Mouse (Mus musculus) layer of hippocampus, adult 2 months (tissue): Measurements from ENCODE around the gene Hist3h2ba. TPM values are rescaled to one million over a fixed set of nuclear protein-coding genes. Genes with fewer than 3 reads are reported as not detected.
A peak's percentile ranks its signal among the peaks of the same experiment; 100 is the strongest.

Experiments used
- DNase-seq, 2 experiments: peaks; one replicate each; pipeline ENCODE4 v3.0.0; 2022; ENCODE audit warnings: low spot score in 2 of 2
- H3K27ac ChIP-seq: fragments of 200-600 bp; 2 replicates; pipeline ENCODE4 v1.8.1; 2022
- H3K4me3 ChIP-seq: fragments of 200-600 bp; 2 replicates; pipeline ENCODE4 v1.8.1; 2022; ENCODE audit warnings: mild to moderate bottlenecking
- CTCF ChIP-seq: fragments of 200-600 bp; conservative IDR thresholded peaks from 2 replicates; pipeline ENCODE4 v1.8.1; 2022; ENCODE audit warnings: antibody characterized with exemption, mild to moderate bottlenecking, moderate library complexity
- total RNA-seq, 2 experiments: library from RNA; stranded (reverse); gene quantifications; 2 replicates each; pipeline ENCODE4 v1.2.3; 2021

Hist3h2ba gene
- total RNA-seq, 2 experiments from 2014 or later: 91.3 to 103 TPM

DNA sequence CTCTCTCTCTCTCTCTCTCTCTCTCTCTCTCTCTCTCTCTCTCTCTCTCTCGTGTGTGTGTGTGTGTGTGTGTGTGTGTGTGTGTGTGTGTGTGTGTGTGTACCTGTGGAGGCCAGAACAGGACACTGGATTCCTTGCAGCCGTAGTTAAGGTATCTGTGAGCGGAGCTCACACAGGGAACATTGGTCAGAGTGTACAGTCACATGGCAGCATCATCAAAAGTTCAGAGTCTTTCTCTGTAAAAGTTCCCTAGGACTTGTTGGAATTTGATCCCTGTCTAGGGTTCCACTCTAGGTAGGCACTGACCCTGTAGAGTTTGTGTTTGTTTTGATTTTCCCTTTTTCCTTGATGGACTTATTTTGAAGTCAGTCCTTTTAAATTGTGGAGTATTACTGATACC is 22.1 kb upstream of the Hist3h2ba start:
- H3K4me3 ChIP-seq: no peak overlapping the region
- no peak overlapping the region for H3K27ac ChIP-seq
- no peak for TF ChIP-seq CTCF
- no peak for DNase-seq

GRCm38 (mm10) chr11:58927053-58927452 is 21.7 kb upstream of the Hist3h2ba start:
- DNase-seq: no peak
- Histone ChIP-seq H3K4me3 (no peak overlapping the region), H3K27ac (no peak overlapping the region)
- no peak for TF ChIP-seq CTCF

DNA sequence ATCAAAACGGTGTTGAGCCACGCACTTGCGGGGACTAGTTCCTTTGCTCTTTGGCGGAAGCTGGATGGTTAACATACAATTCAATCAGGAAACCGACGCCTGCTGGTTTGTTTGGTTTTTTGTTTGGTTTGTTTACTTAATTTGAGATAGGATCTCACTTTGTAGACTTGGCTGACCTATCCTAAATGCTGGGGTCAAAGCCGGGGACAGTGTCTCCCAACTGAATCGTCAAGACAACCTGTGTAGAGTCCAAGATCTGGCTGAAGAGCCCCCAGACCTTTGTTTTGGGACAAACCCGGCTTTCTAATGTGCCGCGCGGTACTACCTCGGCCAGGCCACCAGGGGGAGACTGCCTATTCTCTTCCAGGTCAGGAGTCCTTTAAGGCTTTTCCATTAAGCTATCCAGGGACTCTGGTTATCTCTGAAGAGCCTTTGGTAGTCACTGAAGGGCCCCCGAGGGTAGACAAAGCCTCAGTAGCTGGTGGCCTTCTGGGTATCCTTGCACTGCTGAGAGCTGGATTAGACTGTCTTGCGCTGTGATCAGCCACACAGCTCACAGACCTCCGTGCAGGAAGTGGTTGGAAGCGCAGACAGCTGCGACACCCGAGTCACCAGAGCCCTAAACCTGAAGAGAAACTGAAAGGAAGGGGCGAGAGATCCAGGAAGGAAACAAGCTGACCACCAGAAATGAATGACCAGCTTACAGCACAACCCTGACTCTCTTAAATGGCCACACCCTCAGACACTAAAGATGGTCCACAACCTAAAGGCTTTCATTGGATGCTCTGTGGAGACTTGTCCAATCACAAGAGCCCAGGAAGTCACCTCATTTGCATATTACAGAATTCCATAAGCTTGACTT is 20.7 kb upstream of the Hist3h2ba start:
- DNase-seq: peak in 1 of 2 experiments; percentile 52
- H3K4me3 ChIP-seq: peak overlapping the region; percentile 2; the same call in 1 of the 2 replicates
- TF ChIP-seq CTCF: peak; percentile 86

DNA sequence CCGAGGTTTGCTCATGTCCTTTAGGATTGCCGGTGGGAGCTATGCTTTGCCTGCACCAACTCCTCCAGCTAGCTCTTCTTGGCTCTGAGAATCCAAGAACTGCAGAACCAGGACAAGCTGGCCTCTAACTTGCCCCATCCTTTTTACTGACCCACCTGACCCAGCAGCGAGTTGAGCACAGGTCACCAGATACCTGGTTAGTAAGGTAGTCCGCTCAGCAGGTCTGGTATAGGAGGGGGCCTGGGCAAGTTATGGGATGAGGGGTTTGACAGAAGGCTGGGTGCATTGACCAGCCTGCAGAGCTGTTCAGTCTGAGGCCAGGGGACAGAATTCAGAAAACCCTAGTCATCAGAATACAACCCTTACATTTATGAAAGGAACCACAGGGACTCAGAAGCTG is 19.7 kb upstream of the Hist3h2ba start:
- no peak for TF ChIP-seq CTCF
- no peak overlapping the region for H3K4me3 ChIP-seq
- no peak overlapping the region for H3K27ac ChIP-seq
- no peak for DNase-seq

More for the DNA sequence above, 20.7 kb upstream of the Hist3h2ba start:
- no peak overlapping the region for H3K27ac ChIP-seq

- DNase-seq: no peak
- Histone ChIP-seq H3K4me3 (no peak overlapping the region), H3K27ac (no peak overlapping the region)
- no peak for TF ChIP-seq CTCF
These were observed 19.1 kb upstream of the Hist3h2ba start for GRCm38 (mm10) chr11:58929641-58930040.

DNA sequence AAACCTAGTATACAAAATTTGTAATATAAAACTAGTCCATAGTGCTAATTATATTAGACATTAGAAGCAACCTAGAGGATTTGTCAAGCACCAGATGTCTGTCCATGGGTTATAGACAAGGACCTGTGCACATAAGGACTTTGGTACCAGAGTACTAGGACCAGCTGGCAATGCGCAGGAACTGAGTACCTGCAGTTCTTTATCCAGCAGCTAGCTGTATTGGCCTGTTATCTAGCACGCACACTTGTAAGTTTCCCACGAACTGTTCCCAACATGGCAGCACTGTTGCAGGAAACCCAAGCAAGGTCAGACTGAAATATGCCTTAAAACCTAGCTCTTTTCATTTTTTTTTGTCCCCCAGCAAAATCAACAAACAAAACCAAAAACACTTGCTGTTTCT is 18.5 kb upstream of the Hist3h2ba start:
- 0 out of 2 replicates have a peak, but pooled peaks have one; percentile 15 for TF ChIP-seq CTCF
- no peak for DNase-seq
- H3K4me3 ChIP-seq: no peak overlapping the region
- no peak overlapping the region for H3K27ac ChIP-seq

DNA sequence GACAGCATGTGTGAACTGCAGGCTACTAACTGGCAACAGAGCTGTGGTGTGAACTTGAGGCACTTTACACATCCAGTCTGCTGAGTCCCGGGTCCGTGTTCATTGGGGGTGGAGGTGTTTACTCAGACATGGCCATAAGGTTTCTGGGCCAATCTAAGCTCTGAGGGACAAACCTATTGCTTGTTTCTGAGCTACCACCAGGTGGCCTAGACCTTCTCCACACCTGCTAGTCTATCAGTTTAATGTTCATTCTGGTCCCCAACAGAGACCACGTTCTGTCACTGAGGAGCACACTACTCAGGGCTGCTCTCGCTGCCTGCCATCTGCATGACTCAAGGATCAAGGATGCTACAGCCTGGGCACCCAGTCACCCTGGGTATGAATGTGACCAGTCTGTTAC is 17.1 kb upstream of the Hist3h2ba start:
- DNase-seq: no peak
- no peak overlapping the region for H3K4me3 ChIP-seq
- no peak overlapping the region for H3K27ac ChIP-seq
- TF ChIP-seq CTCF: peak; percentile 46

GRCm38 (mm10) chr11:58937909-58938308 is 10.8 kb upstream of the Hist3h2ba start:
- DNase-seq: no peak
- Histone ChIP-seq H3K4me3 (peak overlapping the region; percentile 63), H3K27ac (peak overlapping the region; percentile 98)
- no peak for TF ChIP-seq CTCF

DNA sequence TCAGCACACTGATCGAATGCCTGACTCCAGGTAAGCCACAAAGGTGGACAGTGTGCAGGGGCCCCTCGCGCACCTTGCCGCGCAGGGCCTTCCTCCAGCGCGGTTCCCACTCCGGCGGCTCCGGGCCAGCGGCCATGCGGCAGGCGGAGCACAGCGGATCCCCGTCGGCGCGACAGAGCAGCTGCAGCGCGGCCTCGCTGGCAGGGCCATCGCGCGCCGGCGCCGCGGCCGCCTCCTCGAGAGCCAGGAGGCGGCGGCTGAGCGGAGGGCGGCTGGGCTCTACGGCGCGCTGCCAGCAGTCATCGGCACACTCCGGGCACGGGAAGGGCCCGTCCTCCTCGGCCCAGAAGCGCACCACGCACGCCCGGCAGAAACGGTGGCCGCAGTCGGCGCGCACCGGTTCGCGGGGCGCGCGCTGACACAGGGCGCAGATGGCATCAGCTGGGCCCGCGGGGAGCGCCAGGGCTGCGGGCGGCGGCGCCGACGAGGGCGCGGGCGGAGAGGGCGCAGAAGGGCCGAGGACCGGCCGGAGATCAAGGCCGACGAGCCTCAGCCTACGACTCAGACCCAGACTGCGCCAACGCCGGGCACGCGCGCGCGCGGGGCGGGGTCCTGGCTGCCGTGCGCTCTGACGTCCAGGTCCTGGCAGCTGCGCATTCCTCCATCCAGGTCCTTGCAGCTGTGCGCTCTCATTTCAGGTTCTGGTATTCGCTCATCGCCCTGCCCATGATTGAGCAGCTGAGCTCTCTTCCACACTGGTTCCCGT is 10.2 kb upstream of the Hist3h2ba start, which contains the start of gene Rnf187:
TSS of gene Rnf187 (minus strand) at position 595 of the 766 bp plus-strand sequence.
- TF ChIP-seq CTCF: no peak
- DNase-seq: peak; percentile 91 to 92
- Histone ChIP-seq H3K4me3 (peak within 1 kb of the TSS; percentile 63), H3K27ac (peak within 1 kb of the TSS; percentile 98)

GRCm38 (mm10) chr11:58939088-58939439 is 9.7 kb upstream of the Hist3h2ba start:
- H3K27ac ChIP-seq: peak overlapping the region; percentile 98
- no peak for DNase-seq
- peak overlapping the region; percentile 63 for H3K4me3 ChIP-seq
- no peak for TF ChIP-seq CTCF

GRCm38 (mm10) chr11:58944136-58944535 is 4.6 kb upstream of the Hist3h2ba start:
- no peak overlapping the region for H3K4me3 ChIP-seq
- no peak overlapping the region for H3K27ac ChIP-seq
- TF ChIP-seq CTCF: no peak
- DNase-seq: no peak

DNA sequence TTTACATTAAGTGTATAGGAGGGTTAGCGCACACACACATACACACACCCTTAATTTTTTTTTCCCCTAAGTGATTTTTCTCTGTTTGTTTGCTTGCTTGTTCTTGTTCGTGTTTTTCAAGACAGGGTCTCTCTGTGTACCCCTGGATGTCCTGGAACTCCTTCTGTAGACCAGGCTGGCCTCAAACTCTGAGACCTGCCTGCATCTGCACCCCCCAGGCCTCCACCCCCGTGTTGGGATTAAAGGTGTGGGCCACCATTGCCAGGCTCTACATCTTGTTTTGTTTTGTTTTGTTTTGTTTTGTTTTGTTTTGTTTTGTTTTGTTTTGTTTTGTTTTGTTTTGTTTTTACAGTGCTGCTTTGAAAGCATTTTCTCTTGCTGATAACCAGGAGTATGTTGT is 1.4 kb upstream of the Hist3h2ba start:
- Histone ChIP-seq H3K4me3 (peak overlapping the region; percentile 77; the same call in 1 of the 2 replicates), H3K27ac (peak overlapping the region; percentile 95)
- DNase-seq: no peak
- no peak for TF ChIP-seq CTCF
